Mouse (Mus musculus) stomach, embryonic 14.5 days (tissue): ENCODE measurements around the gene Micu1. TPM values are rescaled to one million over a fixed set of nuclear protein-coding genes. Genes with fewer than 3 reads are reported as not detected.

Source experiments
- ATAC-seq: fragments of 200-750 bp; cut with Nextera tagmentation; 2 replicates; pipeline ENCODE4 v1.8.0; 2017; ENCODE audit warnings: low read depth, moderate TSS enrichment; ENCODE audit not compliant: insufficient number of reproducible peaks, insufficient read depth, low FRiP score
- H3K27ac ChIP-seq: fragments of 300-500 bp; sonication (generic); 2 replicates; pipeline ENCODE4 v1.5.1; 2014; ENCODE audit warnings: mild to moderate bottlenecking, low read length, moderate library complexity, mixed read lengths
- H3K27me3 ChIP-seq: fragments of 300-500 bp; sonication (generic); 2 replicates; pipeline ENCODE4 v1.6.1; 2014; ENCODE audit warnings: low read length, control low read depth, mixed read lengths; ENCODE audit not compliant: control insufficient read depth, insufficient read depth
- H3K36me3 ChIP-seq: fragments of 300-500 bp; sonication (generic); 2 replicates; pipeline ENCODE4 v1.6.1; 2014; ENCODE audit warnings: mild to moderate bottlenecking, control low read depth, low read length, moderate library complexity, mixed read lengths; ENCODE audit not compliant: control insufficient read depth, insufficient read depth
- H3K4me1 ChIP-seq: fragments of 300-500 bp; sonication (generic); 2 replicates; pipeline ENCODE4 v1.6.1; 2014; ENCODE audit warnings: low read length, control low read depth, mixed read lengths; ENCODE audit not compliant: control insufficient read depth, insufficient read depth
- H3K4me2 ChIP-seq: fragments of 300-500 bp; sonication (generic); replicated peaks from 2 replicates; pipeline ENCODE4 v1.6.1; 2014; ENCODE audit warnings: low read depth, low read length, control low read depth
- H3K4me3 ChIP-seq: fragments of 300-500 bp; sonication (generic); 2 replicates; pipeline ENCODE4 v1.5.1; 2014; ENCODE audit warnings: low read depth, low read length, control low read depth
- H3K9ac ChIP-seq: fragments of 300-500 bp; sonication (generic); replicated peaks from 2 replicates; pipeline ENCODE4 v1.6.1; 2014; ENCODE audit warnings: low read depth, mild to moderate bottlenecking, control low read depth, low read length, moderate library complexity, mixed read lengths
- H3K9me3 ChIP-seq: fragments of 300-500 bp; sonication (generic); 2 replicates; pipeline ENCODE4 v1.6.1; 2016; ENCODE audit warnings: low read depth, low read length, control low read depth; ENCODE audit not compliant: control insufficient read depth
- WGBS: fragments of 180-500 bp; shearing (Covaris S2); extraction: QIAGEN DNeasy Blood & Tissue Kit; methylation state at CpG from one replicate; pipeline ENCODE4 v1.1.7; 2014; 5-methylcytosine and 5-hydroxymethylcytosine counted together
- polyA plus RNA-seq: library from polyadenylated mRNA; unstranded; fragments of >200 nt; fragmentation: Nextera tagmentation; extraction: Ambion mirVana; gene quantifications from 2 replicates; pipeline ENCODE4 v1.2.1, GENCODE M21; 2014

Gene Micu1
- polyA plus RNA-seq, 1 experiment from 2014 or later = 73.6 TPM

DNA sequence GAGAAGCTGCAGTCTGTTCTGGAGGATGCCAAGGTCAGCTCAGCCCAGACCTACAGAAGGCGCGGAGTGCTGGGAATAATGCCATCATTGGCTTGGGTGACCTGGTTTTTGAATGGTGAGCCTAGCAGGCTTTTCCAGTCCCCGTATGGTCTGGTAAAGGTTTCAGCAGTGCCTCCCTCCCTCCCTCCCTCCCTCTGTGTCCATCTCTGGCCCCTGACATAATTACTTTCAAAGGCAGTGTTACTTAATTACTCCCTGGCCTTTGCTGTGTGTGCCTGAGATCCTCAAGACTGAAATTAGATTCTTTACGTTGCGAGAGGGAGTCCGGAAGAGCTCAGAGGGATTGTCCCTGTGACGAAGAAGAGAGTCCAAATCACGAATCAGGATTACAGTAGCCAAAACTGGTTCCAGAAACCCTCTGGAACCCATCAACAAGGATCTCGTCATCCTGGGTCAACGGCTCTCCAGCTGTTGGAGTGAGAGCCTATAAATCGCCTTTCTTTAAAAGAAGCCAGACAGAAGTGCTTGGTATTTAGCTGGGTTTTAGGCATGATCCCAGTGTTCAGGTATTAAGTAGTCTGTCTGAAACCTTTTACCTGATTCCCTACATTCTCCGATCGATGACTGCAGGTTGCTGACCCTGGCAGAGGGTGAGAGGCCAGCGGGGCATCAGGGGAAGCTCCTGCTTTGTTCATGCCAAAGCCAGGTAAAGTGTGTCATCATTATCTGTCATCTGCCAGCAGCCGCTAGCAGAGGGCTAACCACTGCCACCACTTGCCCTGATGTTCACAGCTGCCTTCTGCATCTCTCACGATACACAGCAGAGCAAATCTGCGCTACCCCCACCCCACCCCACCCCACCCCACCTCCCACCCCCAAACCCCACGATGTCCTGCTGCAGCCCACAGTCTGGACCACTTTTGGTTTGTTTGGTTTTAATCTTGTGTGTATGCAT lies 82.7 kb downstream of the Micu1 start:
- H3K27me3 ChIP-seq = no peaks in the 10 kb centered on the region
- whole genome bisulfite sequencing = 66% methylated on average over 18 of the region's 18 CpGs

DNA sequence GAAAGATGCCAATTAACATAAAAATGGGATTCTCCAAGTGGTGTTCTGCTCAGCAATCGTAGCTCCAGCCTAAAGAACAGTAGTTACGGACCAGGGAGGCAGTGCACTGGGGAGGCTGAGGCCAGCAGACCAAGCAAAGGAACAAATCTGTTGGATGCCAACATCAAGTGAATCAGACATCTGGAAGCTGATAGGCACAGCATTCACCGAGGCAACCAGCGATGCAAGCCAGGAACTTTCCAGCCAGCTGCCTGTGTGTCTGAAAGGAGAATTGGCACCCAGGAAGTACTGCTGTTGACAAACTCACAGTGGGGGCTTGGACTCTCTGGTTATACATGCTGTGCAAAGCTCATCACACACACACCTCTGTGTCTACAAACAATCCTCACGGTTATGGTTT lies 84.0 kb downstream of the Micu1 start:
- Histone ChIP-seq H3K4me1 (0 out of 2 replicates have a peak, but pooled peaks cover 4% of the 10 kb centered on the region), H3K27me3 (no peaks in the 10 kb centered on the region), H3K9ac (no peak overlapping the region), H3K27ac (no peak overlapping the region), H3K36me3 (peaks cover 7% of the 10 kb centered on the region), H3K9me3 (no peaks in the 10 kb centered on the region), H3K4me3 (no peak overlapping the region), H3K4me2 (no peak overlapping the region)
- 87% methylated on average over 5 of the region's 5 CpGs for WGBS
- ATAC-seq = no peak

More for the DNA sequence above, 82.7 kb downstream of the Micu1 start:
- H3K4me2 ChIP-seq = no peak overlapping the region
- H3K9ac ChIP-seq = no peak overlapping the region
- 0 out of 2 replicates have a peak, but pooled peaks cover 4% of the 10 kb centered on the region for H3K4me1 ChIP-seq
- H3K27ac ChIP-seq = no peak overlapping the region
- H3K4me3 ChIP-seq = no peak overlapping the region
- peaks cover 7% of the 10 kb centered on the region for H3K36me3 ChIP-seq
- ATAC-seq = no peak
- H3K9me3 ChIP-seq = no peaks in the 10 kb centered on the region

DNA sequence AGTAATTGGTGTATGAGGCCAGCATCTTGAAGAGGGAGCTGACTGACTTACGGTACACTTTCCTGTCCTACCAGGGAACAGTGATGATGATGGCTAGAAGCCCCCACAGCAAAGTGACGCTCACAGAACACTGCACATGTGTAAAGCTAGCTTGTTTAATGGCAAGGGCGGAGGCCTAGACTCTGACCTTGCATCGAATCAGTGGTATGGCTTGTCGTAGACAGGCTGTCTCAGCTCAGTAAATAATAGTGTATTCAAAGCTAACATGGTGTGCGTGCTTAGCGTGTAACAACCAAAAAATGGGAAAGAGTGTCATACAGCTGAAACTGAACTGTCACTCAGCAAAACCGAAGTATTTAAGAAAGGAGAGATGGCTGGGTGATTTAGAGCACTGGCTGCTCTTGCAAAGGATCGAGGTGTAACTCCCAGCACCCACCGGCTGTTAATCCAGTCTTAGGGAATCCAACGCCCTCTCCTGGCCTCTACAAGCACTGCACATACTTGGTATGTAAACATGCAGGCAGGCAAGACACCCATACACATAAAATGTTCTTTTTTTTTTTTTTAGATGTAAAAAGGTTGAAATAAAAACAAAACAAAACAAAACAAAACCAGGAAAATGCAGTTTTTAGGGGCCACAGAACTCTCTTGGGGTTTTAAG lies 85.0 kb downstream of the Micu1 start:
- H3K9ac ChIP-seq = no peak overlapping the region
- WGBS = 82% methylated on average over 11 of the region's 11 CpGs
- no peak for ATAC-seq
- H3K36me3 ChIP-seq = peaks cover 10% of the 10 kb centered on the region
- no peak overlapping the region for H3K4me3 ChIP-seq
- H3K27ac ChIP-seq = no peak overlapping the region
- H3K27me3 ChIP-seq = no peaks in the 10 kb centered on the region
- H3K4me1 ChIP-seq = 0 out of 2 replicates have a peak, but pooled peaks cover 4% of the 10 kb centered on the region
- no peak overlapping the region for H3K4me2 ChIP-seq
- no peaks in the 10 kb centered on the region for H3K9me3 ChIP-seq

DNA sequence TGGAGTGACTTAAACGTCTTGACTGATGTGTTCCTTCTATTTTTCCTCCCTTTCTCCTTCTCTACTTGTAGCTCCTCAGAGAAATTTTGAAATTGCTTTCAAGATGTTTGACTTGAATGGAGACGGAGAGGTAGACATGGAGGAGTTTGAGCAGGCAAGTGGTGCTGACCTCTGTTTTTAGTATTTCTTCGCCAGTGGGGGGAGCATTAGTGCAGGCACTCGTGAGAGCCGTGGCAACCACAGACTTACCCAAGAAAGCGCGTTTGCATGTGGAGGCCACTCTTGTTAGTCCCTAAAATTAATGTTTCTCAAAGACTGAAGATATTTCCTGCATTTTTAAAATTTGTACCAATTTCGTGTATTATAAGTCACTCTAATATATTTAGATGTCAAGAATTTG lies 85.6 kb downstream of the Micu1 start:
- ATAC-seq = no peak
- Histone ChIP-seq H3K27ac (no peak overlapping the region), H3K9ac (no peak overlapping the region), H3K4me3 (no peak overlapping the region), H3K27me3 (no peaks in the 10 kb centered on the region), H3K4me2 (no peak overlapping the region), H3K9me3 (no peaks in the 10 kb centered on the region), H3K36me3 (peaks cover 10% of the 10 kb centered on the region), H3K4me1 (0 out of 2 replicates have a peak, but pooled peaks cover 4% of the 10 kb centered on the region)
- WGBS = 76% methylated on average over 8 of the region's 8 CpGs

DNA sequence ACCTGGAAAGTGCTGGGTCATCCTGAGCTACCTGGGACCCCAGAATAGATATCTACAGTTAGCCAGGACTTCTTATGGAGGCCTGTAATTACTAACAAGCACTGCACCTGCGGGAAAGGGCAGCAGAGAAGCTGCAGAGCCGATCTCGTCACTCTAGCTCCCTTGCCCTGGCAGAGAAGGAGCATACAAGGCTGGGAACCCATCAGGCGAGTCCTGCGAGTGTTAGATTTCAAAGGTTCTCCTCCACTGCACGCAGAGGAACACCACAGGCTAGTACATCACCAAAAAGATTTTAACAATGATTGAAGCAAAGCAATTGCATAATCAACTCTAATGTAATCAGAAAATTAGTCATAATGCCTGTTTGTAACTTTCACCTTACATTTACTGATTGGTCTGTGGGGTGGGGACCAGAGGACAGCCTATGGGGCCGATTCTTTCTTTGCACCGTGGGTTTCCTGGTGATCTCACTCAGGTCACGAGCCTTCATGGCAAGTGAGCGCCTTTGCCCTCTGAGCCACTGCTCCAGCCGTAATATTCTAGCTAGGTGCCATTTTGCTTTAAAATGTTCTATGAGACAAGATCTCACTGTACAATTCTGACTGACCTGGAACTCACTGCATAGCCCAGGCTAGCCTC lies 88.1 kb downstream of the Micu1 start:
- H3K9ac ChIP-seq = no peak overlapping the region
- H3K4me3 ChIP-seq = no peak overlapping the region
- ATAC-seq = no peak
- no peaks in the 10 kb centered on the region for H3K4me1 ChIP-seq
- H3K4me2 ChIP-seq = no peak overlapping the region
- WGBS = 89% methylated on average over 11 of the region's 11 CpGs
- peaks cover 10% of the 10 kb centered on the region for H3K36me3 ChIP-seq
- no peak overlapping the region for H3K27ac ChIP-seq
- H3K27me3 ChIP-seq = no peaks in the 10 kb centered on the region
- no peaks in the 10 kb centered on the region for H3K9me3 ChIP-seq

DNA sequence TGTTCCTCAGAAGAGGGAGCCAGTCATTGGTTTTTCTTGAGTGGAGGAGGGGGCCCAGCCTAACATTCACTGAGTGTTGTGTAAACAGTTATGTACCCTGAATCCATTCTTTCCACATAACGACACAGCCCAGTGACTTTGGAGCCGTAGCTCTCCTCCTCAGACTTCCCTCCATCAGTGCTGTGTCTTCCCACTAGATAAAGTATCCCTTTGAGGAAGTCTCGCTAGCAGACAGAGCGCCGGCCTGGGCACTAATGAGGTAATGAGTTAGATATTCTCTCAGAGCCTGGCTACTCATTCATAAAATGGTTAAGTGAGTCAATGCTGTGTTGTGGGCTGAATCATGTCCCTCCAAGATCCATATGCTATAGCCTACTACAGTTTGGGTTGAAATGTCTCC lies 89.6 kb downstream of the Micu1 start:
- no peaks in the 10 kb centered on the region for H3K27me3 ChIP-seq
- H3K36me3 ChIP-seq = peaks cover 10% of the 10 kb centered on the region
- no peak overlapping the region for H3K4me3 ChIP-seq
- 72% methylated on average over 5 of the region's 5 CpGs for WGBS
- no peaks in the 10 kb centered on the region for H3K9me3 ChIP-seq
- no peak overlapping the region for H3K27ac ChIP-seq
- no peak overlapping the region for H3K9ac ChIP-seq
- no peak overlapping the region for H3K4me2 ChIP-seq
- H3K4me1 ChIP-seq = no peaks in the 10 kb centered on the region
- no peak for ATAC-seq

DNA sequence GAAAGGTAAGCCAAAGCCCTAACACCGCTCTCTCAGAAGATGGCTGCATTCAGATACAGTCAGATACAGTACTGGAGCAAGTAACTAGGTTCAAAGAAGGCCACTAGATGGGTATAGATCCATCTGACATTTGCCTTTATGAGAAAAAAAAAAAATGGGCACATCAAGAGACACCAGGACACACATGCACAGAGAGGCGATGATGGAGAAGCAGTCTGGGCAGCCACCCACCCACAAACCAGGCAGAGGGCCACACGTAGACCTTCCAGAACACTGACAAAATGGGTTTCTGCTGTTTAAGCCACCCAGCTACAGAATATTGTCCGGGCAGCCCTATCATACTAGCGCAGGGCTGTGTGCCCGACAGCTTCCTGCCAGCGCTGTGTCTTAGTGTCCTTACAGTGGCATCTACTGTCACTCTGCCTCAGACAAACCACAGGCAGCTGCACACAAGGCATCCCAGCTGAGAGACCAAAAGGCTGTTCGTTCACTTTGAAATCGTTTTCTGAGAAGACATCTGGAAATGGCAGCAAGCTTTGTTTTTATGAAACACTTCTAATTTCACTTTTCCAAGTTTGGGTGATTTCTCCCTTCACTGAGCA lies 90.4 kb downstream of the Micu1 start:
- H3K9ac ChIP-seq = no peak overlapping the region
- H3K9me3 ChIP-seq = no peaks in the 10 kb centered on the region
- H3K27ac ChIP-seq = no peak overlapping the region
- no peaks in the 10 kb centered on the region for H3K27me3 ChIP-seq
- no peaks in the 10 kb centered on the region for H3K4me1 ChIP-seq
- H3K4me2 ChIP-seq = no peak overlapping the region
- no peak for ATAC-seq
- H3K4me3 ChIP-seq = no peak overlapping the region
- 90% methylated on average over 9 of the region's 9 CpGs for WGBS
- H3K36me3 ChIP-seq = peaks cover 10% of the 10 kb centered on the region

DNA sequence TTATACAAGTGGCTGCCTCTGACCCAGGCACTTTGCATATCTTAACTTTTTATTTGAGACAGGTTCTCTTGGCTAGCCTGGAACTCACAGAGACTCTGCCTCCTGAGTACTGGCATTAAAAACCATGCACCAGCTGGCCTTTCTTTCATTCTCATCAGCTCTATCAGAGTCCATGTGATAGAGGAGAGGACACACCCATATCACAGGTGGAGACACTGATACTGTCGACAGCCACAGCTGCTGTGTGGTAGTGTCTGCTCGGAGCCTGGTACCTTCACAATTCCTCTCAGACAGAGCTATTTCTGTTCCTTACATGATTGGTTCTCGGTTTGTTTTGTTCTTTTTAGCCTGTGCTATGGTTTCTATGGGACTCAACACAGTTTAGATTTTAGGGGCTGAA lies 91.2 kb downstream of the Micu1 start:
- Histone ChIP-seq H3K4me1 (no peaks in the 10 kb centered on the region), H3K27ac (no peak overlapping the region), H3K4me3 (no peak overlapping the region), H3K9ac (no peak overlapping the region), H3K9me3 (no peaks in the 10 kb centered on the region), H3K27me3 (no peaks in the 10 kb centered on the region), H3K36me3 (peaks cover 10% of the 10 kb centered on the region), H3K4me2 (no peak overlapping the region)
- ATAC-seq = no peak
- 83% methylated on average over 3 of the region's 3 CpGs for WGBS
